Mouse (Mus musculus) heart, embryonic 13.5 days (tissue): Measurements from ENCODE around the gene Tpr. TPM values are rescaled to one million over a fixed set of nuclear protein-coding genes. Genes with fewer than 3 reads are reported as not detected.

ENCODE experiments used
- ATAC-seq: fragments of 200-750 bp; cut with Nextera tagmentation; 2 replicates; pipeline ENCODE4 v1.8.0; 2017; ENCODE audit warnings: moderate TSS enrichment; ENCODE audit not compliant: insufficient number of reproducible peaks, low FRiP score, low TSS enrichment; ENCODE audit errors: extremely low read depth
- H3K27ac ChIP-seq: fragments of 300-500 bp; sonication (generic); replicated peaks from 2 replicates; pipeline ENCODE4 v1.5.1; 2015; ENCODE audit warnings: moderate library complexity, mild to moderate bottlenecking, inconsistent platforms
- H3K27me3 ChIP-seq: fragments of 300-500 bp; sonication (generic); replicated peaks from 2 replicates; pipeline ENCODE4 v1.6.1; 2015; ENCODE audit warnings: mild to moderate bottlenecking, inconsistent platforms
- H3K36me3 ChIP-seq: fragments of 300-500 bp; sonication (generic); 2 replicates; pipeline ENCODE4 v1.6.1; 2015; ENCODE audit warnings: mild to moderate bottlenecking, inconsistent platforms
- H3K4me1 ChIP-seq: fragments of 300-500 bp; sonication (generic); 2 replicates; pipeline ENCODE4 v1.6.1; 2015; ENCODE audit warnings: inconsistent platforms
- H3K4me2 ChIP-seq: fragments of 300-500 bp; sonication (generic); 2 replicates; pipeline ENCODE4 v1.6.1; 2015; ENCODE audit warnings: inconsistent platforms, mild to moderate bottlenecking, moderate library complexity
- H3K4me3 ChIP-seq: fragments of 300-500 bp; sonication (generic); 2 replicates; pipeline ENCODE4 v1.5.1; 2015; ENCODE audit warnings: moderate library complexity, mild to moderate bottlenecking, inconsistent platforms
- H3K9ac ChIP-seq: fragments of 300-500 bp; sonication (generic); 2 replicates; pipeline ENCODE4 v1.6.1; 2015; ENCODE audit warnings: inconsistent platforms, mild to moderate bottlenecking, moderate library complexity
- H3K9me3 ChIP-seq: fragments of 300-500 bp; sonication (generic); 2 replicates; pipeline ENCODE4 v1.6.1; 2016; ENCODE audit warnings: inconsistent platforms
- WGBS: fragments of 180-500 bp; shearing (Covaris S2); methylation state at CpG from one replicate; pipeline ENCODE4 v1.1.7; 2015; ENCODE audit warnings: mixed read lengths; 5-methylcytosine and 5-hydroxymethylcytosine counted together
- polyA plus RNA-seq: library from polyadenylated mRNA; unstranded; fragments of >200 nt; fragmentation: Nextera tagmentation; extraction: Ambion mirVana; gene quantifications from 2 replicates; pipeline ENCODE4 v1.2.1, GENCODE M21; 2015

Gene Tpr
- polyA plus RNA-seq, 1 experiment from 2014 or later: 124 TPM

- no peak for ATAC-seq
- no peak overlapping the region for H3K4me2 ChIP-seq
- peaks cover 21% of the 10 kb centered on the region for H3K4me1 ChIP-seq
- no peaks in the 10 kb centered on the region for H3K27me3 ChIP-seq
- no peaks in the 10 kb centered on the region for H3K9me3 ChIP-seq
- H3K27ac ChIP-seq: no peak overlapping the region
- no peak overlapping the region for H3K4me3 ChIP-seq
- H3K36me3 ChIP-seq: no peaks in the 10 kb centered on the region
- no peak overlapping the region for H3K9ac ChIP-seq
- WGBS: 79% methylated on average over 4 of the region's 4 CpGs
These were observed 71.1 kb downstream of the Tpr start for GRCm38 (mm10) chr1:150463691-150464090.

DNA sequence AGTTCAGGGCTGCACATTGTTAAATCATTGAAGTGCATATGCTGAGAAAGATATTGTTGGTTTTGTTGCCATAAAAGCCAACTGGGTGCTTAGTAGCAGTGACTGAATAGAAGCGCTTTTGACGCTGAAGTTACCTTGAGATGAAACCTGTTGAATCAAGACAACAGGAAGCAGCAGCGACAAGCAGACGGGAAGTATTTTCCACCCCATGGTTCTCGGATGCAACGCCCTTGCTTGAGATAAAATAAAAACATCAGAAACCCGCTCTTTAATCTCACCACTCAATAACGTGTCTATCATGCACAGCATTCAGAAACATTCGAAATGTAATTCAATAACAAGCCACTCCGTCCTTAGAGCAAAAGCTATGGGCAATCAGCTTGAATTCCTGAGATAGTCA, 72.7 kb downstream of the Tpr start:
- no peak overlapping the region for H3K4me3 ChIP-seq
- H3K27ac ChIP-seq: no peak overlapping the region
- no peaks in the 10 kb centered on the region for H3K9me3 ChIP-seq
- 64% methylated on average over 10 of the region's 10 CpGs for WGBS
- H3K4me2 ChIP-seq: no peak overlapping the region
- no peaks in the 10 kb centered on the region for H3K36me3 ChIP-seq
- peaks cover 22% of the 10 kb centered on the region for H3K4me1 ChIP-seq
- ATAC-seq: no peak
- no peak overlapping the region for H3K9ac ChIP-seq
- H3K27me3 ChIP-seq: no peaks in the 10 kb centered on the region

DNA sequence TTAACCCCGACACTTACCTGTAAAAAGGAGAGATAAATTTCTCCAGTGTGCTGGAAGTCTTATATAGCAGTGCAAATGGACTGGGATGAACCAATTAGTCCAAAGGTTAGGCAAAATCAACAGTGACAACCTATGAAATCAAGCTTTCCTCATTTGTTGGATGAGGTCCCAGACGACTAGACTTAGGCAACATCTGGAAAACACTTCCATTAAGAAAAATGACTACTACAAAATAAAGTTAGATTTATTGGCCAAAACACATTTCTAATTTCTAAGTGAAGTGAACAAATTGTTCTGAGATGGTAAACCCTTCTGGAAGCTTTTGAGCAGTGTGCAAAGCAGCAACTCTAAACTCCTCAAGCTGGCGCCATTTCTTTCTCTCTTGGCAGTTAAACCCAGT, 73.5 kb downstream of the Tpr start, which contains the start of gene Prg4:
TSS of gene Prg4 (minus strand) at position 34 of the 400 bp plus-strand sequence.
- Histone ChIP-seq H3K9me3 (no peaks in the 10 kb centered on the region), H3K4me2 (no peak within 1 kb of the TSS), H3K36me3 (no peaks in the 10 kb centered on the region), H3K27me3 (no peaks in the 10 kb centered on the region), H3K27ac (no peak within 1 kb of the TSS), H3K4me1 (peaks cover 19% of the 10 kb centered on the region), H3K4me3 (no peak within 1 kb of the TSS), H3K9ac (no peak within 1 kb of the TSS)
- WGBS: 77% methylated on average over 3 of the region's 3 CpGs
- ATAC-seq: no peak

- 55% methylated on average over 3 of the region's 3 CpGs for WGBS
- no peak overlapping the region for H3K27ac ChIP-seq
These were observed 77.4 kb downstream of the Tpr start for GRCm38 (mm10) chr1:150469992-150470391.

DNA sequence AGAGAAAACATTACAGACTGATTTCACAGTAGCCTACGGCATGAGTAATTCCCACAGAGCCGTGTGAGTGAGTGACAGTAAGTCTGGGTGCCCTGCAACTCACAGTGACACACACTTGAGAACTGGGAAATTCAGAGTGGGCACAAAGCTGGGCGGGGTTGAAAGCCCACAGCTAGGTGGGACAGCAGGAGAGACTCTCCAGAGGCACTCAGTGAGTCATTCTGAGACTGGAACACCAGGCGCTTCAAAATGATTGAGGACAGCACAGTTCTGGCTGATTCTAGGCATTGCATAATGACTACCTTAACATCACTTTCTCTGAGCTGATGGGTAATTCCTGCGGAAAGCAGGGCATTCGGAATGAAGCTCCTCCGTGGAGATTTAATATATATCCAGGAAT, 79.9 kb downstream of the Tpr start:
- ATAC-seq: no peak
- Histone ChIP-seq H3K4me1 (peaks cover 3% of the 10 kb centered on the region; the same call in 1 of the 2 replicates), H3K4me3 (no peak overlapping the region), H3K9ac (no peak overlapping the region), H3K4me2 (no peak overlapping the region), H3K27me3 (no peaks in the 10 kb centered on the region), H3K36me3 (no peaks in the 10 kb centered on the region), H3K27ac (no peak overlapping the region), H3K9me3 (peaks cover 7% of the 10 kb centered on the region; the same call in 1 of the 2 replicates)
- 73% methylated on average over 7 of the region's 7 CpGs for WGBS

More at GRCm38 (mm10) chr1:150469992-150470391, 77.4 kb downstream of the Tpr start:
- no peak overlapping the region for H3K9ac ChIP-seq
- ATAC-seq: no peak
- no peaks in the 10 kb centered on the region for H3K27me3 ChIP-seq
- peaks cover 13% of the 10 kb centered on the region for H3K4me1 ChIP-seq
- H3K4me3 ChIP-seq: no peak overlapping the region
- peaks cover 7% of the 10 kb centered on the region; the same call in 1 of the 2 replicates for H3K9me3 ChIP-seq
- H3K36me3 ChIP-seq: no peaks in the 10 kb centered on the region
- no peak overlapping the region for H3K4me2 ChIP-seq

- WGBS: 63% methylated on average over 5 of the region's 5 CpGs
- no peak overlapping the region for H3K27ac ChIP-seq
- ATAC-seq: no peak
These were observed 88.0 kb downstream of the Tpr start for GRCm38 (mm10) chr1:150480674-150481073.

DNA sequence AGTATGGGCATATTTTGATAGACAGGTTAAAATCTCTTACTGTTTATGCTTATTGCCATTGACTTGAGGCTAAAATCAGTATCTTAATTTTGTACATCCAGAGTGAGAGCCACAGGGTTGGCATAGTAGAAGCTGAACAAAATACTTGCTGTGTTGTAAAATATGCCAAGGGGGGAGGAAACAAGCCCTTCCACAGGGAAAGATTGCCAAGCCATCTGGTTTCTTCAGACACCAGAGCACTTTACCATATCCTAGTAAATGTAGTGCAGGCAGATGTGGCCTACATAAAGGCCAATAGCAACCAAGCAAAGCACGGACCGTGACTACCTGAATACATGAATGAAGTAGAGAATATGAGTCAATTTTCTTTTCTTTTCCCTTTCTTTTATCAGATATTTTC, 96.5 kb downstream of the Tpr start:
- WGBS: 84% methylated on average over 2 of the region's 2 CpGs
- no peak for ATAC-seq
- Histone ChIP-seq H3K9ac (no peak overlapping the region), H3K9me3 (no peaks in the 10 kb centered on the region), H3K4me1 (no peaks in the 10 kb centered on the region), H3K4me3 (no peak overlapping the region), H3K27ac (no peak overlapping the region), H3K27me3 (no peaks in the 10 kb centered on the region), H3K4me2 (no peak overlapping the region), H3K36me3 (no peaks in the 10 kb centered on the region)

More at GRCm38 (mm10) chr1:150480674-150481073, 88.0 kb downstream of the Tpr start:
- Histone ChIP-seq H3K4me2 (no peak overlapping the region), H3K9me3 (no peaks in the 10 kb centered on the region), H3K4me1 (no peaks in the 10 kb centered on the region), H3K36me3 (no peaks in the 10 kb centered on the region), H3K9ac (no peak overlapping the region), H3K4me3 (no peak overlapping the region), H3K27me3 (no peaks in the 10 kb centered on the region)

DNA sequence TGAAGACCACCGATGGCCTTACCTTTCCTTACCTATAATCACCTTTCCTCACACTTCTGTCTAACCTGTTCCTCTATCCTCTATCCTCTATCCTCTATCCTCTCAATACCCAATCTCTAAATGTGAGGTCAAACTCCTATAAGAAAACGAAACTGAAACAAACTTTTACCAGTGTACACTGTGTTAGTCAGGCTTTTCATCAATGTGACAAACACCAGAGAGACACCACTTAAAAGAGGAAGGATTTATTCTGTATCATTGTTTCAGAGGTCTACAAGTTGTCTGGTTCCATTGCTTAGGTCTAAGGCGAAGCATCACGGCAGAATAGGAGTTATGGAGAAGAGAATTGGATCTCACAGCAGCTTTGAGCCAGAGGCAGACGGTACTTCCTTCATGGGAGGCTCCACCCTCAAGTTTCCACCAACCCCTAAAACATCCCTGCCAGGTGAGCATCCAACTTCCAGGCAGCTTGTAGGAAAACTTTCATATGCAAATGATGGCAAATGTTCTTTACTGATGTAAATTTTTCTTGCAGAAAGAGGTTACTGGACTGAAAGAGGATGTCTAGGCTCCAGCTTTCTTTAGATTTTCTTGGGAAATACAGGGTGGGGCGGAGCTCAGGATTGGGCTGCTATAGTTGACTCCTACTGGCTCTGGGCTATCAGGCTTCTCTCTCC, 104.1 kb downstream of the Tpr start:
- ATAC-seq: no peak
- no peak overlapping the region for H3K27ac ChIP-seq
- 65% methylated on average over 6 of the region's 6 CpGs for WGBS

DNA sequence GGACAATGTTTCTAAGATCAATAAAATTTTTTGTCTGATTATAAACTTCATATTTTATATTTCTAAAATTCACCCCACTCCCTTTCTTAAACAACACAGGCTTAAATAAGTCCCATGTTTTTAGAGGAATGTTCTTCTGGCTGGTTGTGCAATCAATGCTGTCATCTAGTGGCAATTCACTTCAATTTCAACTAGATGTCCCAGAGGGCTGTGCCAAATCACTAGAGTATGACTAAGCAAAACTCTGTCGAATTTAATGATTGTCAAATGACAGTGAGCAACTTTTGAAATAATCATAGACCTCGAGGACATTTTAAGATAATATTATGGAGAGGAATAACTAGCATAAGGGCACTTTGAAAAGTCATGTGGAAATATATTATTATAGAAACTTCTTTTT, 105.1 kb downstream of the Tpr start:
- no peak overlapping the region for H3K9ac ChIP-seq
- H3K9me3 ChIP-seq: peaks cover 8% of the 10 kb centered on the region
- H3K27ac ChIP-seq: no peak overlapping the region
- H3K4me1 ChIP-seq: no peaks in the 10 kb centered on the region
- no peaks in the 10 kb centered on the region for H3K36me3 ChIP-seq
- H3K4me2 ChIP-seq: no peak overlapping the region
- 50% methylated on average over 2 of the region's 2 CpGs for WGBS
- H3K4me3 ChIP-seq: no peak overlapping the region
- no peak for ATAC-seq
- H3K27me3 ChIP-seq: no peaks in the 10 kb centered on the region

More for the DNA sequence above, 104.1 kb downstream of the Tpr start:
- H3K4me3 ChIP-seq: no peak overlapping the region
- peaks cover 8% of the 10 kb centered on the region for H3K9me3 ChIP-seq
- no peak overlapping the region for H3K4me2 ChIP-seq
- no peaks in the 10 kb centered on the region for H3K4me1 ChIP-seq
- no peak overlapping the region for H3K9ac ChIP-seq
- no peaks in the 10 kb centered on the region for H3K27me3 ChIP-seq
- no peaks in the 10 kb centered on the region for H3K36me3 ChIP-seq

- Histone ChIP-seq H3K36me3 (no peaks in the 10 kb centered on the region), H3K9me3 (peaks cover 8% of the 10 kb centered on the region), H3K9ac (no peak overlapping the region), H3K27me3 (no peaks in the 10 kb centered on the region), H3K4me1 (no peaks in the 10 kb centered on the region), H3K4me2 (no peak overlapping the region), H3K4me3 (no peak overlapping the region), H3K27ac (no peak overlapping the region)
- ATAC-seq: no peak
- 67% methylated on average over 2 of the region's 2 CpGs for WGBS
These were observed 105.5 kb downstream of the Tpr start for GRCm38 (mm10) chr1:150498177-150498576.
